Mouse (Mus musculus): ENCODE measurements around the gene Nudt4. TPM values are rescaled to one million over a fixed set of nuclear protein-coding genes. Genes with fewer than 3 reads are reported as not detected.

The Nudt4 gene
- polyA plus RNA-seq (2014; fragmentation: Illumina TruSeq; extraction: RNeasy Lipid Tissue Mini Kit (QIAGEN cat#74804); ENCODE audit: low replicate concordance) = 411 TPM

DNA sequence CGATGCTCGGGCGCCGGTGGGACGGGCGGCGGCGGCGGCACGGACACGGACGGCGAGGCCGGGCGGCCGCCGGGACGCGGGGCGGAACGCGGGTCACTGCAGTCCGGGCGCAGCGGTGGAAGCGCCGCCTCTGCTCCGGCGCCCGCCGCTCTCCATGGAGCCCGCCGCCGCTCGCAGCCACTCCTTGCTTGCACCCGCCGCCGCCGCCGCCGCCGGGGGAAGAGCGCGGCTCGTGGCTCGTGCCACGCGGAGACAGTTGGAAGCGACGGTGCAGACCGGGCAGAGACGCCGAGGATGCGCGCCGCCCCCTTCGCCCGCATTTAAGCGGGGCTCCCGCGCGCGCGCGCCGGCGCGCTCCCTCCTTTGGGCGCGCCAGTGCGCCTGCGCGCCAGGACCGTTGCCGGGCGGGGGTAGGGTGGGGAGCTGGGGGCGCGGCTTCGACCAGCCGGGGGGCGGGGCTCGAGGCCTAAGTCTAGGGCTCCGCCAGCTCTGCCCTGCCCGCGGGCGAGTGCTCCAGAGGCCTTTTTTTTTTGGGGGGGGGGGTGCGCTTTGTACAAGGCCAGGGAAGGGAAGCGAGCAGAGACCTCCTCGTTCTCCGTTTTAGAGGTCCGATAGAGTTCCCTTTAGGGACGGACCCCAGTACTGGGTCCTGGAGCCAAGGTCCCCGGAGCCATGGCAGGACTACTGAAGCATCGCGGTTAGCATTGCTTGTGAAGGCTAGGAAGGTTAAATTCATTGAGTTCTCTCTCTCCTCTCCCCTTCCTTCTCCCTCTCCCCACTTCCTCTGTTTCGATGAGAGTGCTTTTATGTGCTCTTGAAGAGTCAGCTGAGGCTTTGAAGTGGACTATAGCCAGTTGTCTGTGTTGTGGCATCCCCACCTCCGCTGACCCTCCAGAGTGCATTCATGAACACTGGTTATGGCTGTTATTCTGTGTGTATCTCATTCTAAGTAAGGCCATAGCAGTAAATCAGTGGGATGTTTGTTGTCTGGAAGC lies at the start of gene Nudt4:
Gene Nudt4, minus strand, starts transcription at position 296 of the 995 bp plus-strand sequence.

DNA sequence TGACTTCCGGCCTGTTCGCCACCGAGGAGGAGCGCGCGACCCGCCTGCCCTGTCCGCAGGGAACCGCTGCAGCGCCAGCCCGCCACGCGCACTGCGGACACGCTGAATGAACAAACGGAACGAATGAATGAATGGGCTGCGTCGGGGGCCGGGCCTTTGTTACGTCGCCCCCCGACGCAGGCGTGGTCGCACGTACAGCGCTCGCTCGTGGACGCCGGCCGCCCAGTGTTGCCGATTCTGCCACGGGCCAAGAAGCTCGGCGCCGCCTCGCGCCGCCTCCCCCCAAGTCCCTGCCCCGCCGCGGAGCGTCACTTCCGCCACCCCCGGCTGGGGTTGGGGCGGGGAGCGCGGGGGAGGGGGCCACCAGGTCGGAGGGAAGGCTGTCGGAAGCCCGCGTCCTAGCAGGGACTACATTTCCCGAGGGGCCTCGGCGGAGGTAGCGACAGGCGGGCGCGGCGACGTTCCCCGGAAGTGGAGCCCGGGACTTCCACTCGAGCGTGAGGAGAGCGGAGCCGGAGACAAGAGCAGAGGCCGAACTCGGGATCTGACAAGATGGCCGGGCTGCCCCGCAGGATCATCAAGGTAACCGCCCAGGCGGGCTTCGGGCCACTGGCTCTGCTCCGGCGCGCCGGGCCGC lies 49.2 kb downstream of the Nudt4 start, which contains the start of gene Ube2n:
Gene Ube2n, plus strand, starts transcription at position 490 of the 637 bp plus-strand sequence.

DNA sequence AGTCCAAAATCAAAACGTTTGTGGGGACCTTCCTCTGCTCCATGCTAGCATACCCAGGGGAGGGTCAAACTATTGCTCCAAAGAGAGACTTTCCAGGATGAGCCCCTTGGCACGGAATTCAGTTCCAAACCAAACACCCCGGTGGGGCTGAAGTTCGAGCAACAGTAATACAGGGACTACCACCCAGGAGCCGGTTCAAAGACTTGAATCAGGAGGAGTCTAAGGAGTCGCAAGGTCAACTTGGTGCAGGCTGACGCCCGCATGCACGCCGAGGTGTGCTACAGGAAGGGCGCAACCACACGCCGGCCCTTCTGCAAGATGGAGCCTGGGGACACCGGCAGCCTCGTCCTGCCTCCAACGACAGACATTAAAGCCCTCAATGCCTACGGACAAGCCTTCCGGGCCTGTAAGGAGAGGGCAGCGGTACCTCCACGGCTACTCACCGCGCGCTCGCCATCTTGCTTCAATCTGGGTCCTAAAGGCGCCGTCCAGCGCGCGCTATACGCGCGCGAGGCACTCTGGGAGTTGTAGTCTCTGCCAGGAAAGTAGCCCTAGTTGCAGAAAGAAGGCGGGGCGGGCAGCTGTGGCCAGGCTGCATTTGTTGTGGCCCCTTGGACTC lies 62.4 kb downstream of the Nudt4 start, which contains the start of gene Mrpl42:
Gene Mrpl42, minus strand, starts transcription at position 478 of the 619 bp plus-strand sequence.

Other genes starting within 250 kb of the Nudt4 start
- gene Cradd, start 240.0 kb downstream of the Nudt4 start, polyA plus RNA-seq (2014; fragmentation: Illumina TruSeq; extraction: RNeasy Lipid Tissue Mini Kit (QIAGEN cat#74804); ENCODE audit: low replicate concordance) = 3.7 TPM
- gene Socs2, start 147.0 kb downstream of the Nudt4 start, polyA plus RNA-seq (2014; fragmentation: Illumina TruSeq; extraction: RNeasy Lipid Tissue Mini Kit (QIAGEN cat#74804); ENCODE audit: low replicate concordance) = 126 TPM
- 185 TPM for gene Mrpl42, start 62.2 kb downstream of the Nudt4 start, polyA plus RNA-seq (2014; fragmentation: Illumina TruSeq; extraction: RNeasy Lipid Tissue Mini Kit (QIAGEN cat#74804); ENCODE audit: low replicate concordance)
- gene Ube2n, start 49.0 kb downstream of the Nudt4 start, polyA plus RNA-seq (2014; fragmentation: Illumina TruSeq; extraction: RNeasy Lipid Tissue Mini Kit (QIAGEN cat#74804); ENCODE audit: low replicate concordance) = 556 TPM
- gene Anapc15-ps, start 109.3 kb upstream of the Nudt4 start, polyA plus RNA-seq (2014; fragmentation: Illumina TruSeq; extraction: RNeasy Lipid Tissue Mini Kit (QIAGEN cat#74804); ENCODE audit: low replicate concordance) = not detected

Data from small intestine, adult 10 weeks (tissue).